Mouse (Mus musculus) C2C12 (cell line): ENCODE data around the gene Cnpy1.

Experiments
- CEBPB ChIP-seq: IDR thresholded peaks from one replicate; pipeline ENCODE4 v1.6.1; 2011; ENCODE audit warnings: low read depth, mild to moderate bottlenecking, control low read depth, moderate library complexity
- CTCF ChIP-seq: IDR thresholded peaks from one replicate; pipeline ENCODE4 v1.5.1; 2011; ENCODE audit not compliant: control insufficient read depth, insufficient read depth, insufficient read length
- MAX ChIP-seq: IDR thresholded peaks from one replicate; pipeline ENCODE4 v1.6.1; 2011; ENCODE audit warnings: mild to moderate bottlenecking, control low read depth
- MYOD1 ChIP-seq: IDR thresholded peaks from one replicate; pipeline ENCODE4 v1.6.1; 2011; ENCODE audit warnings: low read depth; ENCODE audit not compliant: control insufficient read depth, insufficient read length

DNA sequence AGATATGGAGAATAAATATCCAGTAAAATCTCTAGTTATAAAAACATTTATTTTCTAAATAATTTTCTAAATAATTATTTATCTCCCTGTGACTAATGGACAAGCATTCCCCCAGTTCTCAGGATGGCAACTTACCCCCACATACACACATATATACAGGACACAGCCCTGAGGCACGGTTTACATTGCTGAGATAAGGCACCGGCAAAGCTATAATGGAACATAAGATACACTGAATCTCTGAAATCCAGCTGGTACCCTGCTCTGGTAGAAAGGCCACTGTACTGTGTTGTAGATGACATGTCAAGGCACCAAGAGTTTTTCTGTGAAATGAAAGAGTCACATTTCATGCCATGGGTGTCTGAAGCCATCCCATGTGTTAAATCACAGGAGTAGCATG is 40.9 kb downstream of the Cnpy1 start:
- TF ChIP-seq MYOD1 (no peak), CTCF (no peak), CEBPB (no peak), MAX (no peak)
